Mouse (Mus musculus): ENCODE results near the gene Camkk2. TPM values are rescaled to one million over a fixed set of nuclear protein-coding genes. Genes with fewer than 3 reads are reported as not detected.

Gene Camkk2
- polyA plus RNA-seq, 1 experiment from 2014 or later, result 38.9 TPM

DNA sequence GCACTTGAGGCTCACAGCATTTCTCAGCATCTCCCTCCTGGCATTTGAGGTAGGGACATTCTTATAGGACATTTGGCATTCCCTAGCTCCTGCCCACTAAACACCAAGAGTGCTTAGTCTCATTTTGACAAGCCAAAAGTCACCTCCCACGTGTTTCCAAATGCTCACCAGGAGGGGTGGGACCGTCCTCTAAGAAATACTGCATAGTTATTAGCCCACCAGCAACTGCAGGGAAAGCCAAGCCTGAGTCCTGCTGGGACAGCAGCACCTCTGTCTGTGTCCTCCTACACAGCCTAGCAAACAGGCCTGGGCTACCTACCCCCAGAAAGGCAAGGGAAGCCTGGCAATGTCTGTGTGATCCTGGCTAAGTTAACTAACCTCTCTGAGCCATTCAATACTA, 1.9 kb downstream of the Camkk2 start:
- DNase-seq (ENCODE audit: low spot score) (no peak), ATAC-seq (replicated peaks; ENCODE audit: low FRiP score, low read depth) (no peak)
- Histone ChIP-seq H3K27me3 (ENCODE audit: insufficient read depth, low read length) (no peaks in the 10 kb centered on the region), H3K27ac (no peak overlapping the region), H3K4me3 (replicated peaks; ENCODE audit: low read depth, low read length) (no peak overlapping the region), H3K9ac (ENCODE audit: low read depth, low read length) (no peak overlapping the region), H3K4me1 (replicated peaks; ENCODE audit: insufficient read depth, low read length) (0 out of 2 replicates have a peak, but pooled peaks cover 4% of the 10 kb centered on the region), H3K4me2 (ENCODE audit: low read length) (peak overlapping the region; percentile 17; the same call in 1 of the 2 replicates), H3K36me3 (ENCODE audit: insufficient read depth, low read length) (no peaks in the 10 kb centered on the region), H3K9me3 (replicated peaks; ENCODE audit: low read length) (no peaks in the 10 kb centered on the region)
- 29% methylated on average over 2 of the region's 2 CpGs for WGBS
- no peak for TF ChIP-seq CTCF (IDR thresholded peaks at IDR 0.05; ENCODE audit: low read depth)

DNA sequence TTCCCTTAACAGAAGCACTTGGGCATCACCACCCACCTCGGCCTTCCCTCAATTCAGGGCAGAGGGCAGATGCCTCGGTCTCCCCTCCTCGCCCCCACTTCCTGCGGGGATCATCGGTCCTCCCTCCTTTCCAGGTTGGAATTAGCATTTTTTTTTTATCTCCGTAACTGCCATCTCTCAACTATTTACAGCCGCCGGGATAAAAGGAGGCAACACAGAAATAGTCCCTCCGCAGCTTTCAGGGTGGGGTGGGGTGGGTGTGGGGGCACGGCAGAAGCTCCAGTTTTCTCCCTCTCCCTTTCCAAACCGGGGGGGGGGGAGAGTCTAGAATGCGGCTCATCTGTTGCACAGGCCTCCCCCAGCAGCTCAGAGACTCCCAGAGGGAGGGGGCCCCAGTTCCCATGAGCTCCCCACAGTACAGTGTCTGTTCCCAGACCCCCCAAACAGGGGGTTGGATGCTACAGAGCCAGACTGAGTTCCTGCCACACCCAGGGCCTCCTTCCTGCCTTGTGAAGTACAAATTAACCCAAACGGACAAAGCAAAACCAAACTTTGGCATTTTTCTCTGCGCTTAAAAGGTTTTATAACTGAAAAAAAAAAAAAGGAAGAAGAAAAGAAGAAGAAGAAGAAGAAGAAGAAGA, 3.4 kb downstream of the Camkk2 start:
- DNase-seq (ENCODE audit: low spot score) (no peak), ATAC-seq (replicated peaks; ENCODE audit: low FRiP score, low read depth) (no peak)
- Histone ChIP-seq H3K4me2 (ENCODE audit: low read length) (no peak overlapping the region), H3K4me3 (replicated peaks; ENCODE audit: low read depth, low read length) (no peak overlapping the region), H3K36me3 (ENCODE audit: insufficient read depth, low read length) (no peaks in the 10 kb centered on the region), H3K9ac (ENCODE audit: low read depth, low read length) (no peak overlapping the region), H3K27me3 (ENCODE audit: insufficient read depth, low read length) (no peaks in the 10 kb centered on the region), H3K27ac (no peak overlapping the region), H3K4me1 (replicated peaks; ENCODE audit: insufficient read depth, low read length) (0 out of 2 replicates have a peak, but pooled peaks cover 4% of the 10 kb centered on the region), H3K9me3 (replicated peaks; ENCODE audit: low read length) (no peaks in the 10 kb centered on the region)
- TF ChIP-seq CTCF (IDR thresholded peaks at IDR 0.05; ENCODE audit: low read depth), result no peak
- 70% methylated on average over 14 of the region's 14 CpGs for WGBS

DNA sequence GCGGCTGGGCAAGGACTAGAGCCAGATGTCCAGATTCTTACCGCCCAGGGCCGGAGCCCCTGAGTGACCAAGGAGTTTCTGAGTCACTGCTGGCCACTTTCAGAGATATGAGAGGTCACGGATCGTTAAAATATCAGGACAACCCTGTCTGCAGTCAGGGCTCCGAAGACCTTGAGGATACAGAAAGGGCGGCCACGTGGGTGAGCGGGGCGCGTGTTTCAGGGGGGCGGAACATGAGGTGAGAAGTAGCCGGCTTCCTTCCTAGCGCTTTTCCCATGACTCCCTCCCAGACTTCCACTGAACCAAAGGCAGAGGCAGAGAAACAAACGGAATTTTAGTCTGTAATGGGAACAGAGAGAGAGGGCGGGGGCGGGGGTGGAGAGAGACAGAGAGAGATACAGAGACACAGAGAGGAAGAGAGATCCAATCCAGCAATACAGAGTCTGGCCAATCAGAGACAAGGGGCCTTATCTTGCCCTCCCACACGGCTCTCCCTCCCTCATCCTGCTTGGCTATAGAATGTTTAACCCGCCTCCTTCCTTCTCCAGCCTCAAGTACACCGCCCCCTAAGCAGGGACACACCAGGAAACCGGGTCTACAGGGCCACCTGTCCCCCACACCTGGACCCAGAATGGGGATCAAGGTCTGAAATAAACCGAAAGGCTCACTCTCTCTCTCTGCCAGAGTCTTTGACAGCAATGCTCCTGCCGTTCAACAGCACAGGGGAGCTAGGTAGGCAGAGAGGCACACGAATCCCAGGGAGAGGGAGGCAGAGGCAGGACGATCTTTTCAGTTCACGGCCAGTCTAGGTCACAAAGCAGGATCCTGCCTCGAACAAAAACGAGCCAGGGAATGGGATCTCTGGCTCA, 4.2 kb downstream of the Camkk2 start:
- Histone ChIP-seq H3K36me3 (ENCODE audit: insufficient read depth, low read length) (no peaks in the 10 kb centered on the region), H3K9me3 (replicated peaks; ENCODE audit: low read length) (no peaks in the 10 kb centered on the region), H3K27me3 (ENCODE audit: insufficient read depth, low read length) (no peaks in the 10 kb centered on the region), H3K9ac (ENCODE audit: low read depth, low read length) (no peak overlapping the region), H3K4me1 (replicated peaks; ENCODE audit: insufficient read depth, low read length) (peaks cover 4% of the 10 kb centered on the region; the same call in 1 of the 2 replicates), H3K4me3 (replicated peaks; ENCODE audit: low read depth, low read length) (no peak overlapping the region), H3K4me2 (ENCODE audit: low read length) (0 out of 2 replicates have a peak overlapping the region, but pooled peaks have one; percentile 5), H3K27ac (no peak overlapping the region)
- 58% methylated on average over 27 of the region's 28 CpGs for WGBS
- DNase-seq (ENCODE audit: low spot score), result peak; percentile 66
- no peak for ATAC-seq (replicated peaks; ENCODE audit: low FRiP score, low read depth)
- TF ChIP-seq CTCF (IDR thresholded peaks at IDR 0.05; ENCODE audit: low read depth), result no peak

DNA sequence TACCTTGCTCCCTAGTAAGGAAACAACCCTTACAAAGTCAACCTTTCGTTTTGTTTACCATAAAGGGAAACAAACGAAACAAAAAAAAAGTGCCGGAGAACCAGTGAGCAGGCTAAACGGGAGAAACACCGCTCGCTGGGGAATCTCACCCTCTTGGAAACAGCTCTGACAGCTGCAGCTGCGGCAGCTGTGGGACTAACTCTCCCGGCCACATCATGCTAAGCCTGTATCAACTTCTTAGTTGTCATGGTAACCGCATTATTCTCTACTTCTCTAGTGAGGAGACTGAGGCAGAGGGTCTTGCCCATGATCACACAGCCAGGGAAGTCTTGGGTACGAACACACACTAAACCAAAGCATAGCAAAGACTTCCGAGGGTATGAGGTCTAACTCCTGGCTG, 5.5 kb downstream of the Camkk2 start:
- H3K4me3 ChIP-seq (replicated peaks; ENCODE audit: low read depth, low read length), result no peak overlapping the region
- 88% methylated on average over 11 of the region's 11 CpGs for WGBS
- no peaks in the 10 kb centered on the region for H3K27me3 ChIP-seq (ENCODE audit: insufficient read depth, low read length)
- no peak overlapping the region for H3K4me2 ChIP-seq (ENCODE audit: low read length)
- H3K9ac ChIP-seq (ENCODE audit: low read depth, low read length), result no peak overlapping the region
- peaks cover 4% of the 10 kb centered on the region; the same call in 1 of the 2 replicates for H3K4me1 ChIP-seq (replicated peaks; ENCODE audit: insufficient read depth, low read length)
- ATAC-seq (replicated peaks; ENCODE audit: low FRiP score, low read depth) (no peak), DNase-seq (ENCODE audit: low spot score) (no peak)
- no peak for TF ChIP-seq CTCF (IDR thresholded peaks at IDR 0.05; ENCODE audit: low read depth)
- H3K9me3 ChIP-seq (replicated peaks; ENCODE audit: low read length), result no peaks in the 10 kb centered on the region
- no peaks in the 10 kb centered on the region for H3K36me3 ChIP-seq (ENCODE audit: insufficient read depth, low read length)
- no peak overlapping the region for H3K27ac ChIP-seq

DNA sequence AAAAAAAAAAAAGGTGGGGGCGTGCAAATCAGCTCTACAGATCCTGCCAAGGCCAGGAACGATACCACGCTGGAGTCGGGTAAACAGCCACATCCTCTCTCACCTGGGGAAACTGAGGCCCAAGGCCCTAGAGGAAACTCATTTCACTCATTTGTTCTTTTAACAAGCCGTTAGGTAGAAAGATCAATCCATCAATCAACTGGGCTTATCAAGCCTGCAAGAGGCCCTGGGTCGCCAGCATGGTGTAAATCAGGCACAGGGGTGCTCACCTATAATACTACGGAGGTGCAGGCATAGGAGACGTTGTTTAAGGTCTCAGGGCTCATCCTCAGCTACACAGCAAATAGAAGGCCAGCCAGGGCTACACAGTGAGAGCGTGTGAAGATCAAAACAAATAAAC, 7.8 kb downstream of the Camkk2 start:
- Histone ChIP-seq H3K4me3 (replicated peaks; ENCODE audit: low read depth, low read length) (no peak overlapping the region), H3K9me3 (replicated peaks; ENCODE audit: low read length) (no peaks in the 10 kb centered on the region), H3K4me2 (ENCODE audit: low read length) (no peak overlapping the region), H3K9ac (ENCODE audit: low read depth, low read length) (no peak overlapping the region), H3K27me3 (ENCODE audit: insufficient read depth, low read length) (no peaks in the 10 kb centered on the region), H3K36me3 (ENCODE audit: insufficient read depth, low read length) (no peaks in the 10 kb centered on the region), H3K27ac (peak overlapping the region; percentile 88), H3K4me1 (replicated peaks; ENCODE audit: insufficient read depth, low read length) (no peaks in the 10 kb centered on the region; the same call in 1 of the 2 replicates)
- no peak for ATAC-seq (replicated peaks; ENCODE audit: low FRiP score, low read depth)
- WGBS, result 71% methylated on average over 9 of the region's 9 CpGs
- DNase-seq (ENCODE audit: low spot score), result no peak
- no peak for TF ChIP-seq CTCF (IDR thresholded peaks at IDR 0.05; ENCODE audit: low read depth)

DNA sequence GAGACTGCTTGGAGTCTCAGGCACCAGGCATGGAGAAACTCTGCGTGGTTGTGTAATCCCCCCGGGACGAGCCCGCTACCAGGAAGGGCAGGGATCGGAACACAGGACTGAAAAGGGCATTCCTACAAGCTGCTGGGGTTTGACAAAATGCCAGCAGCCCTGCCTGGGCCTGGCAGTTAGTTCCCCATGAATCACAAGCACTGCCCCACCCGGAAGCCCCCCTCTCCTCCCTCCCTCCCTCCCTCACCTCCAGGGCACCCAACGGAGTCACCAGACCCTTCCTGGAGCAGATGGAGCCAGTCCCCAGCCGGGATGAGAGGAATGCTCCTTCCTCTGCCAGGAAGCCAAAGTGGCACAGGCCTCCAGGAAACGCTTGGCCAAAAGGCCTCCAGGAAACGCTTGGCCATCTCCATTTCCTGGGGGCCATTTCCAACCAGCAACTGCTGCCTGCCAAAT, 8.4 kb downstream of the Camkk2 start:
- 0 out of 2 replicates have a peak overlapping the region, but pooled peaks have one; percentile 0 for H3K4me2 ChIP-seq (ENCODE audit: low read length)

More for the DNA sequence above, 8.4 kb downstream of the Camkk2 start:
- no peaks in the 10 kb centered on the region for H3K27me3 ChIP-seq (ENCODE audit: insufficient read depth, low read length)
- DNase-seq (ENCODE audit: low spot score) (peak; percentile 74), ATAC-seq (replicated peaks; ENCODE audit: low FRiP score, low read depth) (peak; percentile 76)
- no peak overlapping the region for H3K4me3 ChIP-seq (replicated peaks; ENCODE audit: low read depth, low read length)
- no peaks in the 10 kb centered on the region for H3K9me3 ChIP-seq (replicated peaks; ENCODE audit: low read length)
- 16% methylated on average over 10 of the region's 10 CpGs for WGBS
- no peaks in the 10 kb centered on the region; the same call in 1 of the 2 replicates for H3K4me1 ChIP-seq (replicated peaks; ENCODE audit: insufficient read depth, low read length)
- H3K27ac ChIP-seq, result peak overlapping the region; percentile 88
- H3K36me3 ChIP-seq (ENCODE audit: insufficient read depth, low read length), result no peaks in the 10 kb centered on the region
- no peak for TF ChIP-seq CTCF (IDR thresholded peaks at IDR 0.05; ENCODE audit: low read depth)
- H3K9ac ChIP-seq (ENCODE audit: low read depth, low read length), result no peak overlapping the region

Measured in kidney, postnatal 0 days (tissue).